Mouse (Mus musculus) left cerebral cortex, postnatal 10 days (tissue): ENCODE measurements around the gene Pds5b. TPM values are rescaled to one million over a fixed set of nuclear protein-coding genes. Genes with fewer than 3 reads are reported as not detected.
A peak's percentile ranks its signal among the peaks of the same experiment; 100 is the strongest.
"Not testable (repeated sequence)": the region's sequence is repeated elsewhere in the genome, so short reads cannot be mapped to it uniquely, and the experiment has no call there.

Experiments
- DNase-seq, 2 experiments: peaks; one replicate each; pipeline ENCODE4 v3.0.0; 2021 to 2022; ENCODE audit warnings: low spot score in 2 of 2, mixed read lengths in 1 of 2; ENCODE audit errors: extremely low spot score in 1 of 2
- intact Hi-C: fragments of 180-260 bp; cut with DNase I; formaldehyde crosslinking; loops from one replicate; pipeline ENCODE4 v1.15.1; 2025
- total RNA-seq, 2 experiments: library from RNA; stranded (reverse); gene quantifications; 2 replicates each; pipeline ENCODE4 v1.2.3; 2021

Pds5b gene
- 10 to 100 TPM; 72.6 to 73.5 TPM for total RNA-seq

- peak; percentile 88 to 96 for DNase-seq
- intact Hi-C loops: no loop called here
These were observed at the start of gene Pds5b for GRCm38 (mm10) chr5:150673153-150673835. TSS of gene Pds5b (plus strand) at chr5:150673739.

GRCm38 (mm10) chr5:150625528-150625927 lies 48.0 kb upstream of the Pds5b start:
- no peak for DNase-seq
- intact Hi-C loops: no loop called here

- intact Hi-C loops: no loop called here
These were observed 44.3 kb upstream of the Pds5b start for GRCm38 (mm10) chr5:150629272-150629671.

GRCm38 (mm10) chr5:150629692-150630091 lies 43.8 kb upstream of the Pds5b start:
- DNase-seq: no peak
- intact Hi-C loops: no loop called here

More at GRCm38 (mm10) chr5:150629272-150629671, 44.3 kb upstream of the Pds5b start:
- DNase-seq: no peak

- intact Hi-C loops: no loop called here
- no peak for DNase-seq
These were observed 32.1 kb upstream of the Pds5b start for GRCm38 (mm10) chr5:150641440-150641839.

GRCm38 (mm10) chr5:150643390-150643789 lies 30.1 kb upstream of the Pds5b start:
- intact Hi-C loops, DNase-seq: not testable (repeated sequence)

GRCm38 (mm10) chr5:150644926-150645325 lies 28.6 kb upstream of the Pds5b start:
- intact Hi-C loops: no loop called here
- DNase-seq: no peak

GRCm38 (mm10) chr5:150652578-150652977 lies 21.0 kb upstream of the Pds5b start:
- intact Hi-C loops: no loop called here
- DNase-seq: no peak

GRCm38 (mm10) chr5:150654548-150654947 lies 19.0 kb upstream of the Pds5b start:
- no peak for DNase-seq
- intact Hi-C loops: no loop called here

GRCm38 (mm10) chr5:150659425-150659824 lies 14.1 kb upstream of the Pds5b start:
- DNase-seq, intact Hi-C loops: not testable (repeated sequence)

GRCm38 (mm10) chr5:150660296-150660695 lies 13.2 kb upstream of the Pds5b start:
- DNase-seq: not testable (repeated sequence)
- intact Hi-C loops: loop anchor here (10.0 kb wide), 2 partner anchors 205 to 495 kb away; no protein-coding TSS in a partner anchor

- intact Hi-C loops: loop anchor here (2.0 to 10.0 kb wide), 3 partner anchors 141 to 499 kb away; partner anchors contain the start of gene Brca2
- DNase-seq: not testable (repeated sequence)
These were observed 9.6 kb upstream of the Pds5b start for GRCm38 (mm10) chr5:150663926-150664325.

GRCm38 (mm10) chr5:150664794-150665131 lies 8.8 kb upstream of the Pds5b start:
- intact Hi-C loops: loop anchor here (2.0 to 10.0 kb wide), 3 partner anchors 142 to 500 kb away; partner anchors contain the start of gene Brca2
- no peak for DNase-seq

GRCm38 (mm10) chr5:150665132-150665954 lies 8.2 kb upstream of the Pds5b start:
- peak; percentile 95 to 97 for DNase-seq
- intact Hi-C loops: loop anchor here (2.0 to 10.0 kb wide), 3 partner anchors 143 to 501 kb away; partner anchors contain the start of gene Brca2

- intact Hi-C loops: loop anchor here (10.0 kb wide), 2 partner anchors 211 to 501 kb away; no protein-coding TSS in a partner anchor
- DNase-seq: not testable (repeated sequence)
These were observed 7.3 kb upstream of the Pds5b start, which contains the start of gene N4bp2l2 for GRCm38 (mm10) chr5:150666133-150666739. TSS of gene N4bp2l2 (minus strand) at chr5:150666183.

GRCm38 (mm10) chr5:150668731-150669130 lies 4.8 kb upstream of the Pds5b start:
- DNase-seq: no peak
- intact Hi-C loops: loop anchor here (10.0 kb wide), 2 partner anchors 214 to 504 kb away; no protein-coding TSS in a partner anchor

- intact Hi-C loops: no loop called here
- no peak for DNase-seq
These were observed 1.2 kb upstream of the Pds5b start for GRCm38 (mm10) chr5:150672343-150672742.

GRCm38 (mm10) chr5:150673880-150674621 lies 512 bp downstream of the Pds5b start:
- peak in 1 of 2 experiments; percentile 64 for DNase-seq
- intact Hi-C loops: loop anchor here (2.0 kb wide), 1 partner anchor 695 kb away; no protein-coding TSS in a partner anchor
